Mouse (Mus musculus): ENCODE results near the gene Notch1. TPM values are rescaled to one million over a fixed set of nuclear protein-coding genes. Genes with fewer than 3 reads are reported as not detected.

Notch1 gene
- total RNA-seq, 2 experiments from 2014 or later: 43.9 to 46.7 TPM

- DNase-seq (ENCODE audit: low spot score in 2 of 2): no peak
Measured at GRCm38 (mm10) chr2:26483230-26483869, 33.1 kb downstream of the Notch1 start.

- no peak for DNase-seq (ENCODE audit: low spot score in 2 of 2)
Measured at GRCm38 (mm10) chr2:26482824-26483223, 33.6 kb downstream of the Notch1 start.

- no peak for DNase-seq (ENCODE audit: low spot score in 2 of 2)
Measured at GRCm38 (mm10) chr2:26481724-26482495, 34.6 kb downstream of the Notch1 start.

- DNase-seq (ENCODE audit: low spot score in 2 of 2): no peak
Measured at GRCm38 (mm10) chr2:26480911-26481310, 35.6 kb downstream of the Notch1 start.

- DNase-seq (ENCODE audit: low spot score in 2 of 2): no peak
Measured at GRCm38 (mm10) chr2:26478685-26479205, 37.7 kb downstream of the Notch1 start.

- DNase-seq (ENCODE audit: low spot score in 2 of 2): no peak
Measured at GRCm38 (mm10) chr2:26477911-26478310, 38.6 kb downstream of the Notch1 start.

GRCm38 (mm10) chr2:26475505-26476430 is 40.7 kb downstream of the Notch1 start:
- DNase-seq (ENCODE audit: low spot score in 2 of 2): no peak

GRCm38 (mm10) chr2:26474789-26475504 is 41.5 kb downstream of the Notch1 start:
- no peak for DNase-seq (ENCODE audit: low spot score in 2 of 2)

- no peak for DNase-seq (ENCODE audit: low spot score in 2 of 2)
Measured at GRCm38 (mm10) chr2:26472312-26473090, 44.0 kb downstream of the Notch1 start.

GRCm38 (mm10) chr2:26471652-26472285 is 44.7 kb downstream of the Notch1 start:
- DNase-seq (ENCODE audit: low spot score in 2 of 2): no peak

GRCm38 (mm10) chr2:26470967-26471366 is 45.5 kb downstream of the Notch1 start:
- DNase-seq (ENCODE audit: low spot score in 2 of 2): no peak

- no peak for DNase-seq (ENCODE audit: low spot score in 2 of 2)
Measured at GRCm38 (mm10) chr2:26468376-26468775, 48.1 kb downstream of the Notch1 start.

GRCm38 (mm10) chr2:26463412-26463811 is 53.1 kb downstream of the Notch1 start:
- DNase-seq (ENCODE audit: low spot score in 2 of 2): no peak

GRCm38 (mm10) chr2:26462980-26463379 is 53.5 kb downstream of the Notch1 start:
- DNase-seq (ENCODE audit: low spot score in 2 of 2): no peak

GRCm38 (mm10) chr2:26461667-26462066 is 54.8 kb downstream of the Notch1 start:
- no peak for DNase-seq (ENCODE audit: low spot score in 2 of 2)

GRCm38 (mm10) chr2:26460837-26461236 is 55.6 kb downstream of the Notch1 start:
- DNase-seq (ENCODE audit: low spot score in 2 of 2): no peak

GRCm38 (mm10) chr2:26460097-26460646 is 56.3 kb downstream of the Notch1 start:
- no peak for DNase-seq (ENCODE audit: low spot score in 2 of 2)

- DNase-seq (ENCODE audit: low spot score in 2 of 2): no peak
Measured at GRCm38 (mm10) chr2:26459478-26459877, 57.0 kb downstream of the Notch1 start.
